Mouse (Mus musculus): ENCODE results near the gene Itgb5.

The Itgb5 gene

DNA sequence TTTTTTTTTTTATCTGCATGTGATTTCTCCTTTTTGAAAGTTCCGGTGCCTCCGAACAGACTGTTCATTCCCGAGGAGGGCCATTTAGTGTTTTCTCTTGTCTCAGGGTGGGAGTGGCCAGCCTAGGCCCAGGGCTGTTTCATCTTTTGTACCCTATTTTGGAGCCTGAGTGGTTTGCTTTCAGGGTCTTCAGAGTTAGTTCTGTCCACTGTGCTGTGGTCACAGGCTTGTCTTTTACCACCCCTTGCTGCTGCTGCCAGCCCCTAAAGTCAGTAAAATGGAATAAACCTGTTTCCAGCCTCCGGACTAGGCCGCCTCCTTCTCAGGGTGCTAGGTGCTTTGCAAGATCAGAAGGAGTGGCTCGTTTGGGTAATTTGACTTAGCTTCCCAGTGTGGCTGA lies 2.6 kb downstream of the Itgb5 start:
- DNase-seq (ENCODE audit: low spot score in 2 of 2), result no peak

GRCm38 (mm10) chr16:33832728-33833428 lies 3.4 kb downstream of the Itgb5 start:
- DNase-seq (ENCODE audit: low spot score in 2 of 2), result peak in 1 of 2 experiments; percentile 18

- no peak for DNase-seq (ENCODE audit: low spot score in 2 of 2)
Observed at GRCm38 (mm10) chr16:33833429-33833753, 3.9 kb downstream of the Itgb5 start.

- DNase-seq (ENCODE audit: low spot score in 2 of 2), result peak in 1 of 2 experiments; percentile 26
Observed at GRCm38 (mm10) chr16:33833781-33834482, 4.5 kb downstream of the Itgb5 start.

DNA sequence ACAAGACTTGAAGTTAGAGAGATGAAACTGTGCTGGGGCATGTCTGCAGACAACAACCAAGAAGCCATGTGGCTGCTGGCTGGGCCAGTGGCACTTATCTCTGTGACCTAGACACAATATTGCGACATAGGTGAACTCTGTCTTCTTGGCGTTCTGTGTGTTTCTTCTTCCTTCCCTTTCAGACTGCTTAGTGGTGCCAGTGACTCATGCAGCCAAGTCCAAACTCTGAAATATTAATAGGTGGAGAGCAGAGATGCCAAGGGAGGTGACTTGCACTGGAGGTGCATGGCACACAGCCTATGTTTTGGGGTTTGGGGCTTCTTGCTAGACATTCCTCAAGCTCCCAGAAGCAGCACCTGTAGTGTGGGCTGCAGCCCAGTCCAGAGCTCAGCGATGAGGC lies 7.2 kb downstream of the Itgb5 start:
- no peak for DNase-seq (ENCODE audit: low spot score in 2 of 2)

GRCm38 (mm10) chr16:33837191-33837590 lies 7.7 kb downstream of the Itgb5 start:
- DNase-seq (ENCODE audit: low spot score in 2 of 2), result no peak

- DNase-seq (ENCODE audit: low spot score in 2 of 2), result no peak
Observed at GRCm38 (mm10) chr16:33840616-33841015, 11.2 kb downstream of the Itgb5 start.

DNA sequence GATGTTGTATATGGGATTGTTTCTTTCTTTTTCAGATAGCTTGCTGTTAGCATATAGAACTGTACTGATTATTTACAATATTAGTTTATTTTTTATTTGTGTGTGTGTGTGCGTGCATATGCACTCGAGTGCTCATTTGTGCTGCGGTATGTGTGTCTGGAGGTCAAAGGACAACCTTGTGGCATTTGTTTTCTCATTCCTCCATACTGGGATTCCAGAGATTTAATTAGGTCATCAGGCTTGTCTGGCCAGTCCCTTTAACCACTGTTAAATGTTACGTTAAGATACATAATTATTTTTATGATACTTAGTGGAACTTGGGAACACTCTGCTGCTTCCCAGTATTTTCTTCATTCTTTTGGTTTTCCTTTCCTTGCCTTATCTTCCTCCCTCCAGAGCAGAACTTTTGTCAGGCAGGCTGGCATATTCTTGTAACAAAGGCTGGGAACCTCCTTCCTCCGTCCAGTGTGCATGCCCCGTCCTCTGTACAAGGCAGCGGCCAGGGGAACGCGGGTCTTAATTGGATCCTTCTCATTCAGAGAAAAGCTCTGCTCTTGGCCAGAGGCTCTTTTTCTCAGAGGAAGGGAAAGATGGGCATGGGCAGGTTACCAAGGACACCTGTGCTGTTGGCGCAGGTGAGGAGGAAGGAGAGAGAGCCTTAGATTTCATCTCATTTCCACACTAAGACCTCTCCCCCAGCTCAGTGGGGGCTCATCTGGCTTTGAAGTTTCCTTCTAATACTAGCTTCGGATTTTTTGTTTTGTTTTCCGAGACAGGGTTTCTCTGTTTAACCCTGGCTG lies 12.8 kb downstream of the Itgb5 start:
- no peak for DNase-seq (ENCODE audit: low spot score in 2 of 2)

- DNase-seq (ENCODE audit: low spot score in 2 of 2), result no peak
Observed at GRCm38 (mm10) chr16:33844150-33844611, 14.7 kb downstream of the Itgb5 start.

DNA sequence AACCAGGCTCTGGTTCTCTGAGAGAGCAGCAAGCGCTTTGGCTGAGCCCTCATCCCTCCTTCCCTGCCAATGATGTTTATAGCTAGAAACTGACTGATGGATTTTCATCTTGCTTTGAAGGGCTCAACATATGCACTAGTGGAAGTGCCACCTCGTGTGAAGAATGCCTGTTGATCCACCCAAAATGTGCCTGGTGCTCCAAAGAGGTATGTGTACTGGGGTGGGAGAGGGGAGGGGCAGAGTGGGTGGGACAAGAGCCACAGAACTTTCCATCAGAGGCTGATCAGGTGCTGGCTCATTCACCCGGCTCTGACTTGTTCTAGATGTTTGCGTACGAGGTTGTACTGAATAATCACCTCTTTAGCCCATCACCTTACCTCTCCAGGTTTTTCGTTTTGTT lies 15.4 kb downstream of the Itgb5 start:
- DNase-seq (ENCODE audit: low spot score in 2 of 2), result no peak

GRCm38 (mm10) chr16:33853271-33853670 lies 23.8 kb downstream of the Itgb5 start:
- DNase-seq (ENCODE audit: low spot score in 2 of 2), result no peak

DNA sequence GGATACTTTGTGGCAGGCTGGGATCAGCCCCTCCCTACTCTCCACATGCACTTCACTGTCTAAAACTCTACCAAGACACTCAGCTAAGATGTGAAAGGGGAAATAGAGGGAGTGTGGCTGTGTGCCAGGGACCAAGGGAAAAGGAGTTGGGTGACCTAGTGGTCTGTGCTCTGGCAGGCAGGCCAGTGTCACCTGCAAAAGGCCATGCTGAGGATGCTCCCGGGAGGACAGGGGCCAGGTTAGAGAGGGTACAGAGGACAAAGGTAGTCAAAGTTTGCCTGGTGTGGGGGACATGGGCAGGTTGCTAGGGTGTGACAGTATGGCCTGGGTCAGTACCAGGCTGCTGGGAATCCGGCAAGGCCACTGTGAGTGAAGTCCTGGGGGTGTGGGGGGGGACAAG lies 29.3 kb downstream of the Itgb5 start:
- DNase-seq (ENCODE audit: low spot score in 2 of 2), result no peak

DNA sequence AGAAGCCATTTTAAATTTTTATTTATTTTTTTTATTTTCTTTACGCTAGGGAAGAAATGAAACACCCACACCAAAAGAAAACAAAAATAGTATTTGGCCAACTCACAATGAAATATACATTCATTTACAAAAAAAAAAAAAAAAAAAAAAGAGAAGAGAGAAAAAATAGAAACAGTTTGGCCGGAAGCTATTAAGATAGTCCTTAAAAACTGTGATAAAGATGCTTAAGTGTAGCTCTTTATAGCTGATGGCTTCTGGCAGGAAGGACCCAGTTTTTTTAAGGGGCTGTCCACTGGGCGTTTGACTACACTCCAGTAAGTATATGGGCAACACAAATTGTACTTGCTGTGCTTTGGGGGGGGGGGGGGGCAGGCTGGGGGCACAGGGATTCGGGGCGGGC lies 29.9 kb downstream of the Itgb5 start:
- DNase-seq (ENCODE audit: low spot score in 2 of 2), result no peak

DNA sequence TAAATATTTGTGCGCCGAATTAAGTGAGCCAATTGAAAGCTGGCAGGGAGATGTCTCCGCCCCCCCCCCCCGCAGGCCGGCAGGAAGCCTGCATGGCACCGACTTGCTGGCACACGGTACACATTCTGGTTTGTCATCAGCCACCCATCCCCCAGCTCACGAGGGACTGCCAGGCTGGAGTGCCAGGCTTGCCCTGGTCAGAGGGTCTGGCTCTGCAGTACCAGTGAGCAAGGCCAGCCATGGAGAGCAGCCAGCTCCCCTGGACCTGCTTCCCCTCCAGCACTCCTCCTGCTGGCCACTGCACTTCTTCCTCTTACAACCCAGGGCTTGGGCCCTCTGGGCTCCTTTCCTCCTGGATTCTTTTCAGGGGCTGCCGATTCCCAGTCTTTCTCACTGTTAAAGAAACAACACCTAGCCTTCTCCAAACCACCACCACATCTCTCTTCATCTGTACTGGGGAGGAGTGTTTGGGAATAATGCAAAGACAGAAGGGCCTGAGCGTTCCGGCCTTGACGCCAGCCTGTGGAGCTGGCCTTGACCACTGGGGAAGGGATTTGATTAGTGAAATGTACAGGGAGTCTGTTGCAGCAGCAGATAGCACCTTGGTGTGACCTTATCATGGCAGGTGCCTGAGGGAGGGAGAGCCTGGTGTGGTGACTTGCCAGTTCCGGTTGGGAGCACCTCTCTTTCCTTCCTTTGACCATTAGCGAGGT lies 30.7 kb downstream of the Itgb5 start:
- DNase-seq (ENCODE audit: low spot score in 2 of 2), result peak; percentile 78 to 85

DNA sequence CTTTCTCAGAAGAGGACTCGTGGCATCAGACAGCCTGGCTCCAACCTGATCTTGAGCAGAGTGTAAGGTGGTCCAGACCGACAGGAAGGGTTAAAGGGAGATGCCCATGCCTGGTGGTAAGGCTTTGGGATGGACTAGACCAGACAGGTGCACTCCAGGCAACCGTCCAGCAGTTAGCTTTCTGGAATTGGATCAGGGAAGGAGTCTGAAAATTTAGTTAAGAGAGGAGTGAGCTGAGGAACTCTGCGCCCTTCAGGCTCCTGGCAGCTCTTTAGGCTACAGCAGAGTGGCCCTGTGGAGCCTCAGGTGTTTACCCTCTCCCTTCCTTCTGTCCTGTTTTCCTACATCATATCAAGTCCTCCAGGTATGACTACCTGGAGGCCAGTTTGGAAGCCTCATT lies 32.9 kb downstream of the Itgb5 start:
- DNase-seq (ENCODE audit: low spot score in 2 of 2), result no peak

GRCm38 (mm10) chr16:33863208-33863751 lies 33.8 kb downstream of the Itgb5 start:
- no peak for DNase-seq (ENCODE audit: low spot score in 2 of 2)

DNA sequence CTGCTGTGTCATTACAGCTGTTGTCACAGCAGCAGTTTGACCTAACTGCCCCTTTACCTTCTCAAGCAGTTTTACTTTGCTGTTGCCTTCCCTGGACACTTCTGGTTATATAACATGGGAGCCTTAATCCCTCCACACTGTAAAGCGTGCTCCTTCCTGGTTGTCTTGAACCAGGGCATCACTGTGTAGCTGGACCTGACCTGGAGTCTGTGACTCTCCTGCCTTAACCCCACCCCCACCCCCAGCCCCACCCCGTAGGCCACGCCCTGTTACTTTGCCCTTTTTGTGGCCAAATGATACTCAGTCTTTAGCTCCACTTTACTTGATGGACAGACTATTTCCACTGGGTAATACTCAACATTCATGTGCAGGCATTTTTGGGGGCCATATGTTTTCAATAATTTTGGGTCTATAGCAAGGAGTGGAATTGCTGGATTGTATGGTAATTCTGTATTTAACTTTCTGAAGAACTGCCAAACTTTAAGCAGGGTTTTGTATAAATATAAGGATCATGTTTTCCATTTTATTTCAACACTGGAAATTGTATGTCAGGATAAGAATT lies 40.8 kb downstream of the Itgb5 start:
- no peak for DNase-seq (ENCODE audit: low spot score in 2 of 2)

GRCm38 (mm10) chr16:33870988-33871758 lies 41.7 kb downstream of the Itgb5 start:
- DNase-seq (ENCODE audit: low spot score in 2 of 2), result no peak

DNA sequence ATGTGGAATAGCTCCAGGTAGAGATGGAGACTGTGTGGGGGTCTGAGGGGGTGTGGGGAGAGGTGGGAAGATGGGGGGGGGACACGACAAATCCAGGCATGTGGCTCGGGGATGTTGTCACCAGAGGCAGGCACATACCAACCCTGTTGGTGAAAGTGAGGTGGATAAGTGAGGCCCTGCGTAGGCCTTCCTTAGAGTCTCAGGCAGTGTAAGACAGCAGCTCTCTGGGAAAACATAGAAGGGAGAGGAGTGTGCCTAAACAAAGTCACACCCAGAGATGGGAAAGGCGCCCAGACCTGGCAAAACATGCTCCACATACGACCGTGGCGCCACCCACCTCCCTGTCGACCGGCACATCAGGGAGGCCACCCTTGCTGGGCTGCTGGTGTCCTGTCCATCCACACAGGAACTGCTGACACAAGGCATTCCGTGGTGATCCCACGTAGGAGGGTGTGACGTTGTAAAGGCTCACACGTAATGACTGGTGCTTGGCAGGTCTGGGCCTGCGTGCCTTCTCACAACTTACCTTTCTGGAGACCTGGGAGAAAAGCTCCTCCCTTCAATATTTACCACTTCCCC lies 42.5 kb downstream of the Itgb5 start:
- DNase-seq (ENCODE audit: low spot score in 2 of 2), result no peak

GRCm38 (mm10) chr16:33873282-33873681 lies 43.8 kb downstream of the Itgb5 start:
- DNase-seq (ENCODE audit: low spot score in 2 of 2), result no peak
